Mouse (Mus musculus) stomach, postnatal 0 days (tissue): ENCODE data around the gene Nol4l.

ENCODE experiments used
- CTCF ChIP-seq: IDR thresholded peaks from 2 replicates; pipeline ENCODE4 v1.5.1; 2016; ENCODE audit warnings: antibody characterized with exemption, low read depth, mild to moderate bottlenecking, moderate library complexity
- EP300 ChIP-seq: optimal IDR thresholded peaks from 2 replicates; pipeline ENCODE3; 2016; ENCODE audit warnings: antibody characterized with exemption

GRCm38 (mm10) chr2:153511562-153511961, 18.2 kb downstream of the Nol4l start:
- no peak for TF ChIP-seq CTCF
- TF ChIP-seq EP300: no peak
